Mouse (Mus musculus): ENCODE measurements at regions not wholly inside any gene's neighbourhood (a gene's known extent, or its start where the extent isn't known, plus 50 kb on each side); places are given as distances from the start of the nearest gene placed in this dataset.

DNA sequence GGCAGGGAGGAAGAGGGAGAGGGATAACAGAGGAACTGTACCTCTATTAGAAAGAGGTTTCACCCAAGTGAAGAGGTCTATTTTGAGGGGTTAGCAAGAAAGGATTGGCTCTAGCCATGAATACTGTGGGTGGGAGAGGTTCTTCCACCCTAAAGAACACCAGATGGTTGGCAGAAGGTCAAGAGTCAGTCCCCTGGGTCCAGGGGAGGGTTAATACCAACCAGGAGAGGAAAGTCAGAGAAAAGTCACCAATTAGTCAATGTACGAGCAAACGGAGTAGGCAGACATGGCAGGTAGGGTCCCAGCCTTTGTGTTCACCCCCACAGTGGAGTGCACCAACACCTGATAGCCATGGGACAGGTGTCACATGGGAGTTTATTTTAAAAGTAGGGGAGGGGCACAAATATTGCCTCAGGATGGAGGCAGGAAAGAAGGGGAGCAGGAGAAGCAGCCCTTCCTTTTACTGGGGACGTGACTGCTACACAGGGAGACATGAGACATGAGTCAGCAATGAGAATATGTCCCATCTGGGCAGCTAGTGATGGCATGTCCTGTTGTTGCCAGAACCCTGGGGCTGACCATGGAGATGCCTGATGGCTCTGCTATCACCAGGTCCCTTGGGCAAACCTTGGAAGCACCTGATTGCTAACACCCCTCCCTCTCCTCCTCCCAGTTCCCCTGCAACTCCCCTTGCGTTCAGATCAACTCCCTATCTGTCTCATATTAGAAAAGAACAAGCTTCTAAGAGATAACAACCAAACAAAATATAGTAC is 593.4 kb upstream of the Cited2 start:
- H3K4me1 ChIP-seq (ENCODE audit: control insufficient read depth, insufficient read depth, low read length): no peaks in the 10 kb centered on the region
- no peaks in the 10 kb centered on the region for H3K9me3 ChIP-seq (replicated peaks; ENCODE audit: control insufficient read depth, insufficient read depth, low read length, poor library complexity, severe bottlenecking)
- H3K4me3 ChIP-seq (ENCODE audit: low read depth, low read length): no peak overlapping the region
- no peaks in the 10 kb centered on the region for H3K27me3 ChIP-seq (ENCODE audit: control insufficient read depth, insufficient read depth, low read length, poor library complexity, severe bottlenecking)
- H3K27ac ChIP-seq (ENCODE audit: insufficient read depth, low read length): no peak overlapping the region
- H3K36me3 ChIP-seq (ENCODE audit: control insufficient read depth, insufficient read depth, low read length, poor library complexity, severe bottlenecking): no peaks in the 10 kb centered on the region
- no peak for TF ChIP-seq CTCF (IDR thresholded peaks at IDR 0.05; ENCODE audit: low read depth, low read length)
- TF ChIP-seq POLR2A (IDR thresholded peaks at IDR 0.05; ENCODE audit: insufficient read depth, low read length): no peak
- no peak for TF ChIP-seq EP300 (IDR thresholded peaks at IDR 0.05; ENCODE audit: insufficient read depth, low read depth, low read length)
- no peak overlapping the region for H3K9ac ChIP-seq (ENCODE audit: low read depth, poor library complexity, severe bottlenecking)

- no peak for TF ChIP-seq CTCF (IDR thresholded peaks at IDR 0.05; ENCODE audit: low read depth, low read length)
- no peak for TF ChIP-seq EP300 (IDR thresholded peaks at IDR 0.05; ENCODE audit: insufficient read depth, low read depth, low read length)
- TF ChIP-seq POLR2A (IDR thresholded peaks at IDR 0.05; ENCODE audit: insufficient read depth, low read length): no peak
- H3K36me3 ChIP-seq (ENCODE audit: control insufficient read depth, insufficient read depth, low read length, poor library complexity, severe bottlenecking): no peaks in the 10 kb centered on the region
- H3K4me1 ChIP-seq (ENCODE audit: control insufficient read depth, insufficient read depth, low read length): no peaks in the 10 kb centered on the region
- H3K27ac ChIP-seq (ENCODE audit: insufficient read depth, low read length): no peak overlapping the region
- H3K4me3 ChIP-seq (ENCODE audit: low read depth, low read length): no peak overlapping the region
- no peaks in the 10 kb centered on the region for H3K9me3 ChIP-seq (replicated peaks; ENCODE audit: control insufficient read depth, insufficient read depth, low read length, poor library complexity, severe bottlenecking)
- no peaks in the 10 kb centered on the region for H3K27me3 ChIP-seq (ENCODE audit: control insufficient read depth, insufficient read depth, low read length, poor library complexity, severe bottlenecking)
- H3K9ac ChIP-seq (ENCODE audit: low read depth, poor library complexity, severe bottlenecking): no peak overlapping the region
Measured at GRCm38 (mm10) chr10:17130661-17131060, 592.4 kb upstream of the Cited2 start.

GRCm38 (mm10) chr10:17131763-17132162 is 591.3 kb upstream of the Cited2 start:
- no peak overlapping the region for H3K9ac ChIP-seq (ENCODE audit: low read depth, poor library complexity, severe bottlenecking)
- no peak overlapping the region for H3K4me3 ChIP-seq (ENCODE audit: low read depth, low read length)
- H3K36me3 ChIP-seq (ENCODE audit: control insufficient read depth, insufficient read depth, low read length, poor library complexity, severe bottlenecking): no peaks in the 10 kb centered on the region
- TF ChIP-seq POLR2A (IDR thresholded peaks at IDR 0.05; ENCODE audit: insufficient read depth, low read length): no peak
- no peak for TF ChIP-seq EP300 (IDR thresholded peaks at IDR 0.05; ENCODE audit: insufficient read depth, low read depth, low read length)
- no peak for TF ChIP-seq CTCF (IDR thresholded peaks at IDR 0.05; ENCODE audit: low read depth, low read length)
- no peak overlapping the region for H3K27ac ChIP-seq (ENCODE audit: insufficient read depth, low read length)
- H3K9me3 ChIP-seq (replicated peaks; ENCODE audit: control insufficient read depth, insufficient read depth, low read length, poor library complexity, severe bottlenecking): no peaks in the 10 kb centered on the region
- no peaks in the 10 kb centered on the region for H3K27me3 ChIP-seq (ENCODE audit: control insufficient read depth, insufficient read depth, low read length, poor library complexity, severe bottlenecking)
- H3K4me1 ChIP-seq (ENCODE audit: control insufficient read depth, insufficient read depth, low read length): no peaks in the 10 kb centered on the region

- Histone ChIP-seq H3K27me3 (ENCODE audit: control insufficient read depth, insufficient read depth, low read length, poor library complexity, severe bottlenecking) (no peaks in the 10 kb centered on the region), H3K4me1 (ENCODE audit: control insufficient read depth, insufficient read depth, low read length) (no peaks in the 10 kb centered on the region), H3K36me3 (ENCODE audit: control insufficient read depth, insufficient read depth, low read length, poor library complexity, severe bottlenecking) (no peaks in the 10 kb centered on the region), H3K27ac (ENCODE audit: insufficient read depth, low read length) (no peak overlapping the region), H3K4me3 (ENCODE audit: low read depth, low read length) (no peak overlapping the region), H3K9me3 (replicated peaks; ENCODE audit: control insufficient read depth, insufficient read depth, low read length, poor library complexity, severe bottlenecking) (peaks cover 12% of the 10 kb centered on the region), H3K9ac (ENCODE audit: low read depth, poor library complexity, severe bottlenecking) (no peak overlapping the region)
- TF ChIP-seq EP300 (IDR thresholded peaks at IDR 0.05; ENCODE audit: insufficient read depth, low read depth, low read length) (no peak), POLR2A (IDR thresholded peaks at IDR 0.05; ENCODE audit: insufficient read depth, low read length) (no peak), CTCF (IDR thresholded peaks at IDR 0.05; ENCODE audit: low read depth, low read length) (no peak)
Measured at GRCm38 (mm10) chr10:17175385-17175784, 547.6 kb upstream of the Cited2 start.

- Histone ChIP-seq H3K27me3 (ENCODE audit: control insufficient read depth, insufficient read depth, low read length, poor library complexity, severe bottlenecking) (no peaks in the 10 kb centered on the region), H3K9me3 (replicated peaks; ENCODE audit: control insufficient read depth, insufficient read depth, low read length, poor library complexity, severe bottlenecking) (peaks cover 12% of the 10 kb centered on the region), H3K36me3 (ENCODE audit: control insufficient read depth, insufficient read depth, low read length, poor library complexity, severe bottlenecking) (no peaks in the 10 kb centered on the region), H3K27ac (ENCODE audit: insufficient read depth, low read length) (peak overlapping the region; percentile 83), H3K4me1 (ENCODE audit: control insufficient read depth, insufficient read depth, low read length) (no peaks in the 10 kb centered on the region), H3K9ac (ENCODE audit: low read depth, poor library complexity, severe bottlenecking) (no peak overlapping the region), H3K4me3 (ENCODE audit: low read depth, low read length) (no peak overlapping the region)
- TF ChIP-seq EP300 (IDR thresholded peaks at IDR 0.05; ENCODE audit: insufficient read depth, low read depth, low read length) (0 out of 2 replicates have a peak, but pooled peaks have one; percentile 42), CTCF (IDR thresholded peaks at IDR 0.05; ENCODE audit: low read depth, low read length) (no peak)
Measured at GRCm38 (mm10) chr10:17177054-17177453, 546.0 kb upstream of the Cited2 start.

DNA sequence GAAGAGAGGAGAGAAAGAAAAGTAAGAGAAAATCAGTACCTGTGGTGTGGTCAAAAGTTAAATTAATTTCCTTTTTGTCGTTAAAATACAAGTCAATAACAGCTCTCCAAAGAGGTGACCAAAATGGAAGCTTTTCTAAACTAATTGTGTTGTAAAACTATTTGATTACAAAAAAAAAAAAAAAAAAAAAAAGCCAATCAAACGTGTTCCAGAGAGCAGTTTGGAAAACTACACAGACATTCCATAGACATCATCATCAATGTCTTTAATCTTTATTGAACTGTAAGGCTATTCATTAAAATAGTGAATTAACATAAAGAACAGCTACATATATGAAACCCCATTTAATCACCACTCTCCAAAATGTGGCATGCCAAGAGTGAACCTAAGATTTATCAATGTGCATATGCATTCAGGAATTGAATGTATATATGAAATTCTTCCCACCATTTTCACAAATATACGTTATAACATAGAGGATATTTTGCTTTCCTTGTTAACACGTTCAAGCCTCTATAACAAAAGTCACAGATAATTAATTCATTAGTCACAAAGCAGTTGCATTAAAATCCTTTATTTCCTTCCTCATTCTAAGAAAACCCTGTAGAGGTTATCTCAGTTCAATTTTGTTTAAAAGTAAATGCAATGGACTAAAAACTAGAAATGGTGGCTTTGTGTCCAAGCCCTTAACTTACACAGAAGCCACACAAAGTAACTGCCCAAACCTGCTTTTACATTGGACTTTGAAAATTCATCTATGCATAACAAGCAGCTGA is 545.3 kb upstream of the Cited2 start:
- Histone ChIP-seq H3K36me3 (ENCODE audit: control insufficient read depth, insufficient read depth, low read length, poor library complexity, severe bottlenecking) (no peaks in the 10 kb centered on the region), H3K27ac (ENCODE audit: insufficient read depth, low read length) (no peak overlapping the region), H3K9ac (ENCODE audit: low read depth, poor library complexity, severe bottlenecking) (no peak overlapping the region), H3K4me3 (ENCODE audit: low read depth, low read length) (no peak overlapping the region), H3K27me3 (ENCODE audit: control insufficient read depth, insufficient read depth, low read length, poor library complexity, severe bottlenecking) (no peaks in the 10 kb centered on the region), H3K9me3 (replicated peaks; ENCODE audit: control insufficient read depth, insufficient read depth, low read length, poor library complexity, severe bottlenecking) (peaks cover 12% of the 10 kb centered on the region), H3K4me1 (ENCODE audit: control insufficient read depth, insufficient read depth, low read length) (no peaks in the 10 kb centered on the region)
- TF ChIP-seq EP300 (IDR thresholded peaks at IDR 0.05; ENCODE audit: insufficient read depth, low read depth, low read length) (no peak), CTCF (IDR thresholded peaks at IDR 0.05; ENCODE audit: low read depth, low read length) (no peak), POLR2A (IDR thresholded peaks at IDR 0.05; ENCODE audit: insufficient read depth, low read length) (no peak)

Measured in ES-Bruce4 (cell line).